Mouse (Mus musculus) heart, adult 2 months (tissue): Measurements from ENCODE around the gene Dph5. TPM values are rescaled to one million over a fixed set of nuclear protein-coding genes. Genes with fewer than 3 reads are reported as not detected.

Source experiments
- DNase-seq, 2 experiments: peaks; one replicate each; pipeline ENCODE4 v3.0.0; 2021
- H3K27ac ChIP-seq: fragments of 200-600 bp; 2 replicates; pipeline ENCODE4 v1.8.1; 2022
- H3K27me3 ChIP-seq: fragments of 200-500 bp; 2 replicates; pipeline ENCODE4 v1.6.1; 2012; ENCODE audit warnings: mild to moderate bottlenecking, low read length, inconsistent platforms, mixed read lengths; ENCODE audit not compliant: control insufficient read depth, insufficient read depth
- H3K36me3 ChIP-seq: fragments of 200-500 bp; 2 replicates; pipeline ENCODE4 v1.6.1; 2012; ENCODE audit warnings: low read length, inconsistent platforms; ENCODE audit not compliant: control insufficient read depth, insufficient read depth
- H3K4me1 ChIP-seq: fragments of 200-500 bp; 2 replicates; pipeline ENCODE4 v1.6.1; 2011; ENCODE audit warnings: low read length; ENCODE audit not compliant: control insufficient read depth, insufficient read depth
- H3K4me3 ChIP-seq: fragments of 200-600 bp; 2 replicates; pipeline ENCODE4 v1.8.1; 2022
- H3K79me2 ChIP-seq: fragments of 200-500 bp; replicated peaks from 2 replicates; pipeline ENCODE4 v1.6.1; 2012; ENCODE audit warnings: mild to moderate bottlenecking, inconsistent platforms, low read length, moderate library complexity, mixed read lengths; ENCODE audit not compliant: control insufficient read depth, insufficient read depth
- H3K9ac ChIP-seq: fragments of 200-500 bp; 2 replicates; pipeline ENCODE4 v1.6.1; 2012; ENCODE audit warnings: low read depth, mild to moderate bottlenecking, control low read depth, inconsistent platforms, low read length, mixed read lengths
- CTCF ChIP-seq: fragments of 200-600 bp; IDR thresholded peaks from 2 replicates; pipeline ENCODE4 v1.8.1; 2022; ENCODE audit warnings: antibody characterized with exemption, mild to moderate bottlenecking, moderate library complexity
- EP300 ChIP-seq: fragments of 200-500 bp; IDR thresholded peaks from 2 replicates; pipeline ENCODE4 v1.6.1; 2011; ENCODE audit warnings: low read depth, low read length, control low read depth; ENCODE audit not compliant: insufficient read depth
- POLR2A ChIP-seq: fragments of 200-500 bp; IDR thresholded peaks from 2 replicates; pipeline ENCODE4 v1.6.1; 2011; ENCODE audit warnings: mild to moderate bottlenecking, low read depth, low read length, control low read depth; ENCODE audit not compliant: insufficient read depth
- WGBS: fragments of 180-500 bp; shearing (Covaris S2); methylation state at CpG from one replicate; pipeline ENCODE4 v1.1.7; 2018; 5-methylcytosine and 5-hydroxymethylcytosine counted together
- intact Hi-C: fragments of 180-260 bp; cut with DNase I; formaldehyde crosslinking; loops from one replicate; pipeline ENCODE4 v1.15.1; 2025
- polyA plus RNA-seq: library from polyadenylated mRNA; depleted of rRNA; stranded (reverse); fragments of >200 nt; gene quantifications from 2 replicates; pipeline ENCODE4 v1.2.3, GENCODE M21; 2012
- total RNA-seq, 2 experiments: library from RNA; stranded (reverse); gene quantifications; 2 replicates each; pipeline ENCODE4 v1.2.3; 2021

Gene Dph5
- total and polyA plus RNA-seq, 3 experiments = 3.3 to 8.4 (median 5.8) TPM

DNA sequence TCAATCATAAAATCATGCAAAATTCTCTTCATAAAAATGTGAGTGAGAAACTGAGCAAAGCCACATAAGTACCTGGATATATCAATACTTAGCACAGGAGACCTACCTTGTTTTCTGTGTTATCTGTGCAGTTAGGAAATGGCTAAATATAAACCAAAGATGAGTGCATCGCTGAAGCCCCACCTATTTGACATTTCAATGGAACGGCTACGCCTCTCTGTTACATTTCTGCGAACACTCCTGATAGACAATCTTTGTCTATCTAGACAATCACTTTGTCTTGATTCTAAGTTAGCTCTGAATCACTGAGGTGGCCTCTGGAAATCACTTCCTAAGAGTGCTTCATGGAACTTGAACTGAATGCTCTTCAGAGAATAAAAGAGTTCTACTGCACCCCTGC, 52.9 kb downstream of the Dph5 start:
- H3K27me3 ChIP-seq = no peaks in the 10 kb centered on the region
- H3K4me1 ChIP-seq = no peaks in the 10 kb centered on the region
- H3K9ac ChIP-seq = no peak overlapping the region
- no peak overlapping the region for H3K4me3 ChIP-seq
- no peak for DNase-seq
- no peaks in the 10 kb centered on the region for H3K79me2 ChIP-seq
- TF ChIP-seq EP300 = no peak
- TF ChIP-seq CTCF = no peak
- no peak for TF ChIP-seq POLR2A
- H3K27ac ChIP-seq = no peak overlapping the region
- intact Hi-C loops = no loop called here
- WGBS = 73% methylated on average over 4 of the region's 4 CpGs
- no peaks in the 10 kb centered on the region for H3K36me3 ChIP-seq

DNA sequence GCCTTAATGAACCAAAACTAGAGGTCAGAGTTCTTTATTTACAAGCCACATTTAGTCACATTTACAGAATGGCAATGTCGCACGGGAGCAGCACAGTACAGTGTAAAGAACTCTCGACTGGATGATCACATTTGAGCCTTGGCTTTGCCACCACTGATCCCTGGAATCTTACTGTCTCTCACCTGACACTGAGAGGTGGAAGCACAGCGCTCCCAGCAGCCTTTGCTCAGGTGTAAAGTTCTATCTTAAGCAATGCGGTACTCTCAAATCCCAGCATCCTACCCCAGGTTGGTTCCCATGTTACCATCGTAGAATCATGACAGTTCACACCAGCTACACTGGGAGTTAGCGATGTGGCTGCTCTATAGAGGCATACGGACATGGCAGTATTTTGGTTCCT, 53.8 kb downstream of the Dph5 start:
- Histone ChIP-seq H3K36me3 (no peaks in the 10 kb centered on the region), H3K4me1 (no peaks in the 10 kb centered on the region), H3K4me3 (no peak overlapping the region), H3K27me3 (no peaks in the 10 kb centered on the region), H3K27ac (no peak overlapping the region), H3K9ac (no peak overlapping the region), H3K79me2 (no peaks in the 10 kb centered on the region)
- no peak for DNase-seq
- TF ChIP-seq POLR2A (no peak), CTCF (no peak), EP300 (no peak)
- WGBS = 94% methylated on average over 8 of the region's 8 CpGs
- intact Hi-C loops = no loop called here

- no peaks in the 10 kb centered on the region for H3K27me3 ChIP-seq
- no peak overlapping the region for H3K4me3 ChIP-seq
- intact Hi-C loops = no loop called here
Measured at GRCm38 (mm10) chr3:115944376-115944775, 56.7 kb downstream of the Dph5 start.

DNA sequence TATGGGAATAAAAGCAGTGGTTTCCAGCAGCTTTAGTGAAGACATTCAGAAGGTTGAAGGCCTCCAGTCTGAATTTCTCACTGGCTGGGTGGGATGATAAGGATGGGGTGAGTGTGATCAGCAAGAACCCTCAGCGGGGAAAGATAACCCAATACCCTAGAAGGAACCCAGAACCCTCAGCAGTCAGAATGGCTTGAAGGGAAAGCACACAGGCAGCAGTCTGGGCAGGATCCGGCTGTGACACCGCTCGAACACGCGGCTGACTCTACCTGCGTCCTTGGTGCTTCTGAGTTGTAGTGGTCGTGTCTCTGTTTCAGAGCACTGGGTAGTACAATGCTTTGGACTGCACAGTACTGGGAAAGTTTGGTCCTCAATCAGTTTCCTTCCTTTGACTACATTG, 58.6 kb downstream of the Dph5 start:
- no peak for TF ChIP-seq EP300
- no peak for TF ChIP-seq POLR2A
- TF ChIP-seq CTCF = no peak
- DNase-seq = no peak
- no peaks in the 10 kb centered on the region for H3K27me3 ChIP-seq
- 93% methylated on average over 8 of the region's 8 CpGs for WGBS
- H3K27ac ChIP-seq = no peak overlapping the region
- H3K9ac ChIP-seq = no peak overlapping the region
- intact Hi-C loops = no loop called here
- H3K4me3 ChIP-seq = no peak overlapping the region
- no peaks in the 10 kb centered on the region for H3K79me2 ChIP-seq
- H3K36me3 ChIP-seq = peaks cover 4% of the 10 kb centered on the region
- H3K4me1 ChIP-seq = peaks cover 3% of the 10 kb centered on the region

More at GRCm38 (mm10) chr3:115944376-115944775, 56.7 kb downstream of the Dph5 start:
- Histone ChIP-seq H3K36me3 (no peaks in the 10 kb centered on the region; the same call in 1 of the 2 replicates), H3K27ac (no peak overlapping the region), H3K9ac (no peak overlapping the region), H3K4me1 (no peaks in the 10 kb centered on the region), H3K79me2 (no peaks in the 10 kb centered on the region)
- DNase-seq = no peak
- no peak for TF ChIP-seq POLR2A
- no peak for TF ChIP-seq EP300
- no peak for TF ChIP-seq CTCF
- 96% methylated on average over 6 of the region's 6 CpGs for WGBS

DNA sequence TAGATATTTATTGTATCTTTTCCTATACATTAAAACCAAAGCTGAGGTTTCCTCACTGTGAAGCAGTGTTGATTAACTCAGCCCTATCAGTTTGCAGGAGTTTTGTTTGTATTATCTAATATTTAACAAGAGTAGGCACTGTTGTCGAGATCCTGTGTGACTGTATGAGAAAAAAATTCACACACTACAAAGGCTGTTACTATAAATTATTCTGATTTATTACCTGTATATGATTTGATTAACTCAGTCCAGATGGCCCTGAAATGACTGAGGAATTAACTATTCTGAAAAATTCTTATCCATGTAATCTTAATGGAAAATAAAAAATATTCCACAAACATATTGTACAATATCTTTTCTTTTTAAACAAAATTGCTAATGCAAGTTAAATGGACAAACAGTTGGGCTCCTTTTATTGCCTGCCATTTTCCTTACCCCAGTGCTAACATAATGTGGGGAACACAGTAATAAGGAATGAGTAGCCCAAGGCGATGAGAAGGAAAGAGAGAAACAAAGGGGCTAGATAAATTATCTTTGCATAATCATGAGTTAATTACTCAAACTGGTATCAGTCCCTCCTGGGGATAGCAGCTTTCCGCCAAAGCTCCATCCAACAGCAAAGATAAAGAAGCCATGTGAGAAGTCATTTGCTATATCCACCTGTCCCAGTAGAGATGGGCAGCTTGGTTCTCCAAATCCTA, 61.7 kb downstream of the Dph5 start:
- peaks cover 6% of the 10 kb centered on the region for H3K4me1 ChIP-seq
- no peak overlapping the region for H3K4me3 ChIP-seq
- peaks cover 7% of the 10 kb centered on the region for H3K36me3 ChIP-seq
- no peak overlapping the region; the same call in 1 of the 2 replicates for H3K27ac ChIP-seq
- TF ChIP-seq CTCF (no peak), EP300 (no peak), POLR2A (no peak)
- H3K27me3 ChIP-seq = no peaks in the 10 kb centered on the region
- no peaks in the 10 kb centered on the region for H3K79me2 ChIP-seq
- intact Hi-C loops = no loop called here
- no peak overlapping the region for H3K9ac ChIP-seq
- 84% methylated on average over 3 of the region's 3 CpGs for WGBS
- no peak for DNase-seq
